Mouse (Mus musculus) lung, postnatal 0 days (tissue): ENCODE data around the gene Lman1l.

Experiments
- CTCF ChIP-seq: IDR thresholded peaks from 2 replicates; pipeline ENCODE4 v1.5.1; 2016; ENCODE audit warnings: antibody characterized with exemption, mild to moderate bottlenecking
- EP300 ChIP-seq: IDR thresholded peaks from 2 replicates; pipeline ENCODE4 v1.6.1; 2016; ENCODE audit warnings: antibody characterized with exemption, mild to moderate bottlenecking, control low read depth

DNA sequence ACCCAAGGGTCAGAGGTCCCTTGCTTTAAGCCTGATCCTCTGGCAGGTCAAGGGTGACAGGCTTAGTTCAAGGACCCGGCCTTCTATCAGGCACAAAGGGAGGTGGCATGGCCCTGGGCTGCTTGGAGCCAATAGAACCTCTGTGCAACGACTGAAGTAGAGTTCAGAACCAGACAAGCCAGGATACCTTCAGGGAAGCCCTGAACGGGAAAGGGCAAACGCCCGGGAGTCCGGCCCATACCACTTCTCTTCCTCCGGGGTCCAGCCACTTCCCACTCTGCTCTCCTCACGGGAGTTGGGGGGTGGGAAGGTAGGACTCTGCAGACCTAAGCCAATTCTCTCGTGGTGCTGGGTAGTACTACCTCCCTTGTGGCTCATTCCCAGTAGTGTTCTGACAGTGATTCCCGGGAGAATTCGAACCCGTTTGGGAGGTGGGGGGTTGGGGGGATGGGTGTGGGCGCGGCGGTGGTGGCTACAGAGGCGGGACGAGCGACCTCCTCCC lies 23.9 kb upstream of the Lman1l start:
- TF ChIP-seq CTCF (no peak), EP300 (no peak)
